Mouse (Mus musculus) liver, embryonic 16.5 days (tissue): ENCODE data around the gene Focad. TPM values are rescaled to one million over a fixed set of nuclear protein-coding genes. Genes with fewer than 3 reads are reported as not detected.

Experiments
- ATAC-seq: fragments of 200-750 bp; cut with Nextera tagmentation; 2 replicates; pipeline ENCODE4 v1.8.0; 2017; ENCODE audit warnings: low read depth, mild to moderate bottlenecking, moderate number of reproducible peaks, moderate library complexity
- H3K27ac ChIP-seq: fragments of 300-500 bp; sonication (generic); 2 replicates; pipeline ENCODE4 v1.5.1; 2014; ENCODE audit warnings: mild to moderate bottlenecking, low read length
- H3K27me3 ChIP-seq: fragments of 300-500 bp; sonication (generic); 2 replicates; pipeline ENCODE4 v1.6.1; 2014; ENCODE audit warnings: low read depth, low read length, mixed read lengths; ENCODE audit not compliant: control insufficient read depth, insufficient read depth
- H3K36me3 ChIP-seq: fragments of 300-500 bp; sonication (generic); 2 replicates; pipeline ENCODE4 v1.6.1; 2014; ENCODE audit warnings: mild to moderate bottlenecking; ENCODE audit not compliant: control insufficient read depth, insufficient read depth
- H3K4me1 ChIP-seq: fragments of 300-500 bp; sonication (generic); 2 replicates; pipeline ENCODE4 v1.6.1; 2014; ENCODE audit warnings: low read depth, low read length, mixed read lengths; ENCODE audit not compliant: control insufficient read depth
- H3K4me2 ChIP-seq: fragments of 300-500 bp; sonication (generic); 2 replicates; pipeline ENCODE4 v1.6.1; 2014; ENCODE audit warnings: low read depth, low read length, mixed read lengths
- H3K4me3 ChIP-seq: fragments of 300-500 bp; sonication (generic); 2 replicates; pipeline ENCODE4 v1.5.1; 2014; ENCODE audit warnings: low read depth, mild to moderate bottlenecking, low read length
- H3K9ac ChIP-seq: fragments of 300-500 bp; sonication (generic); 2 replicates; pipeline ENCODE4 v1.6.1; 2014; ENCODE audit warnings: low read depth, low read length
- H3K9me3 ChIP-seq: fragments of 300-500 bp; sonication (generic); replicated peaks from 2 replicates; pipeline ENCODE4 v1.6.1; 2016; ENCODE audit warnings: low read length; ENCODE audit not compliant: control insufficient read depth
- WGBS: fragments of 180-500 bp; shearing (Covaris S2); extraction: QIAGEN DNeasy Blood & Tissue Kit; methylation state at CpG from one replicate; pipeline ENCODE4 v1.1.7; 2014; ENCODE audit not compliant: insufficient replicate concordance; 5-methylcytosine and 5-hydroxymethylcytosine counted together
- polyA plus RNA-seq: library from polyadenylated mRNA; unstranded; fragments of >200 nt; fragmentation: Nextera tagmentation; extraction: Ambion mirVana; gene quantifications from 2 replicates; pipeline ENCODE4 v1.2.1, GENCODE M21; 2015

Gene Focad
- polyA plus RNA-seq, 1 experiment from 2014 or later, result 8.7 TPM

- Histone ChIP-seq H3K9ac (no peak overlapping the region), H3K4me2 (no peak overlapping the region), H3K27me3 (no peaks in the 10 kb centered on the region), H3K9me3 (no peaks in the 10 kb centered on the region), H3K4me3 (no peak overlapping the region), H3K36me3 (no peaks in the 10 kb centered on the region), H3K27ac (no peak overlapping the region), H3K4me1 (peaks cover 9% of the 10 kb centered on the region)
- no peak for ATAC-seq
- WGBS, result 69% methylated on average over 2 of the region's 2 CpGs
These were observed 4.1 kb upstream of the Focad start for GRCm38 (mm10) chr4:88090316-88090715.

DNA sequence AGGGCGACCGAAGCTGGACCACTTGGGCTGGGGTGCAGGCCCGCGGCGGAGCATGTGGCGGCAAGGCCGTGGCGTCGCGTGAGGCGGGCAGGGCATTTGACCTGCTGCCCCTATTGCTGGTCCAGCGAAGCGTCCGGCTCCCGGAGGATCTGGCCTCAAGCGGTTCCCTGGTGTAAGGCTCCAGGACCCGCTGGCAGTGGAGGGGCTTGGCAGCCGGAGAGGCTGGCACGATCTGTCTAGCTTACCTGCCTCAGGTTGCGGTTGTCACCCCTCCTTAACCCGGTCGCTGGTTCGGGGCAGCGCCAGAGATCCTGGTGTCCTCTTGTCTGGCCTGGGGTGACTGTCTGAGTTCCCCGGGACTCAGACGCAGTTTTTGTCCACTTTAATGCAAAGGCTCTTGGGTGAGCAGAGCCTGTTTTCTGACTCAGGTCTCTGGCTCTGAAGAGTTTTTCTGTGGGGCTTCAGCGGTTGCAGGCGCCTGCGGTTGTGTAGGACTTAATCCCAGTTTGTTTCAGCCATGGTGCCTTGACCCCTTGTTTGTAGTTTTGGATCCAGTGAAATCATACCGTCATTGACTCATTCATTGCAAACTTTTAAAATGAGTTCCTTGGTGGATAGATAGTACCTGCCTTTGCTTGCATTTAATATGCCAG, 465 bp downstream of the Focad start:
- no peaks in the 10 kb centered on the region for H3K27me3 ChIP-seq
- under 1% methylated on average over 30 of the region's 30 CpGs for WGBS
- ATAC-seq, result peak; percentile 28

GRCm38 (mm10) chr4:88095693-88096092, 1.3 kb downstream of the Focad start:
- Histone ChIP-seq H3K4me3 (no peak overlapping the region), H3K27ac (no peak overlapping the region), H3K27me3 (no peaks in the 10 kb centered on the region), H3K4me2 (no peak overlapping the region), H3K4me1 (peaks cover 9% of the 10 kb centered on the region), H3K9me3 (no peaks in the 10 kb centered on the region), H3K36me3 (no peaks in the 10 kb centered on the region), H3K9ac (no peak overlapping the region)
- no peak for ATAC-seq
- WGBS, result 39% methylated on average over 2 of the region's 2 CpGs

More for the DNA sequence above, 465 bp downstream of the Focad start:
- H3K9ac ChIP-seq, result peak overlapping the region; percentile 79
- peak overlapping the region; percentile 87 for H3K4me3 ChIP-seq
- no peaks in the 10 kb centered on the region for H3K9me3 ChIP-seq
- peak overlapping the region; percentile 70 for H3K27ac ChIP-seq
- peaks cover 9% of the 10 kb centered on the region for H3K4me1 ChIP-seq
- H3K36me3 ChIP-seq, result no peaks in the 10 kb centered on the region
- H3K4me2 ChIP-seq, result peak overlapping the region; percentile 98

DNA sequence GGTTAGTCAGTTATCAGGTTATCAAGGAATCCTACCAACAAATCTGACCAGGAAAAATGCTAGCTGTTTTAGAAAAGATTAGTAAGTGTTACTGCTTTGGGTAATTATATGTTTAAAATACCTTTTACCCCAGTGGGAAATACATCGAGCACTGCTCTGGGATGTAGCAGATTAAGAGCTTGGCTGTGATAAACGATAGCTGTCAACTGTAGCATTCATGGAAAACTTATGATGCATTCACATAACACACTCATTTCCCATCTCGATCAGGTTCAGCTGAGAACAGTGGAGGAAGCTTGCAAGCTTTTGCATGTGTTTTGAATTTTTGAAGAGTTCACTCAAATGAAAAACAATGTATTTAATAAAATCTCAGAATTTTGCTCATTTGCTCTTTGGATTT, 14.2 kb downstream of the Focad start:
- Histone ChIP-seq H3K27ac (no peak overlapping the region), H3K4me1 (no peaks in the 10 kb centered on the region), H3K4me3 (no peak overlapping the region), H3K4me2 (no peak overlapping the region), H3K36me3 (no peaks in the 10 kb centered on the region), H3K9me3 (no peaks in the 10 kb centered on the region), H3K27me3 (no peaks in the 10 kb centered on the region), H3K9ac (no peak overlapping the region)
- WGBS, result 51% methylated on average over 3 of the region's 3 CpGs
- ATAC-seq, result no peak

- Histone ChIP-seq H3K9ac (no peak overlapping the region), H3K27me3 (no peaks in the 10 kb centered on the region), H3K36me3 (no peaks in the 10 kb centered on the region), H3K4me2 (peak overlapping the region; percentile 24; the same call in 1 of the 2 replicates), H3K9me3 (no peaks in the 10 kb centered on the region), H3K27ac (no peak overlapping the region; the same call in 1 of the 2 replicates), H3K4me3 (no peak overlapping the region), H3K4me1 (peaks cover 11% of the 10 kb centered on the region)
- WGBS, result 26% methylated on average over 3 of the region's 3 CpGs
- peak; percentile 87 for ATAC-seq
These were observed 22.9 kb downstream of the Focad start for GRCm38 (mm10) chr4:88117331-88117730.

DNA sequence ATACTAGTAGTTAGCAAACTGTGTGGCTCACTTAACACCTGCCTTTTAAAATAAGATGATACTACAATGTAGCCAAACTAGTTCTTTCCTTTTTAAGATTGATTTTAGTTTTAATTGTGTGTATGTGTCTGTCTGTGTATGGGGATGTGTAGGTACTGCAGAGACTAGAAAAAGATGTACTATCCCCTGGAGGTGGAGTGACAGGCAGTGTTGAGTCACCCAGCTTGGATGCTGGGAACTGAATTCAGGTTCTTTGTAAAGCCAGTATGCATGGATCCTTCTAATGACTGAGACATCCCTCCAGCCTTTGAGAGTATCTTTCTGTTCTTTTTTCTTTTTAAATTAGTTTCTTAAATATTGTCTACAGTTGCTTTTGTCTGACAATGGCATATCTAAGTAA, 23.5 kb downstream of the Focad start:
- Histone ChIP-seq H3K4me2 (no peak overlapping the region), H3K4me1 (peaks cover 11% of the 10 kb centered on the region)
- 0 out of 2 replicates have a peak, but pooled peaks have one; percentile 38 for ATAC-seq

DNA sequence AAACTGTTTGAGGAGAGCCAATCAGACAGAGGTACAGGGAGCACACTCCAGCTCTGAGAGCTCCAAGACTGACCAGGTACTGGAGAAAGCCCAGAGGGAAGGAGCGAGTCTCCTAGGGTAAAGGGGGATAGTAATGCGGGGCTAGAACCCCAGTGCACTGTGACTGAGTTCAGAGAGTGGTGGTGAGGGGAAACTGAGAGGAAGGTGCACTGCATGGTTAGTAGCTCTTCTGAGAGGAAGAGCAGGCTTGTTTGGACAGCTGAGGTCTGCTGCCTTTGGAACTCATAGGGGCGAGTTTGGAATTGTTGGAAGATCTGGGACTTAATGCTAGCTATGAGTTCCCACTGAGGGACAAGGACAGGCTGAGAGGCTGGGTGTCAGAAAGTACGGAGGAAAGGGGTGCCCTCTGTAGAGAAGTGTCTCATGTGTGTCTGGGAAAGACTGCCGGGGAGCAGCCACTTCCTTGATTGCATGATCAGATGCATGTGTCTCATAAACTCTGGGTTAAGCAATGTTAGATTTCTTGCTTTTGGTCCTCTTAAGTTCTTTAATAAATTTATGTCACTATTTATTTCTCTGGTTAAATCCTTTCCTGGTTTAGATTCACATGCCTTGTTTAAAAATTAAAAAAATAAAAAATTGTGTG, 24.4 kb downstream of the Focad start:
- H3K9ac ChIP-seq, result peak overlapping the region; percentile 24; the same call in 1 of the 2 replicates
- 62% methylated on average over 5 of the region's 5 CpGs for WGBS
- ATAC-seq, result peak; percentile 12; the same call in 1 of the 2 replicates

More for the DNA sequence above, 23.5 kb downstream of the Focad start:
- H3K27me3 ChIP-seq, result no peaks in the 10 kb centered on the region
- no peaks in the 10 kb centered on the region for H3K36me3 ChIP-seq
- H3K9ac ChIP-seq, result no peak overlapping the region
- no peaks in the 10 kb centered on the region for H3K9me3 ChIP-seq
- H3K27ac ChIP-seq, result no peak overlapping the region
- H3K4me3 ChIP-seq, result no peak overlapping the region

DNA sequence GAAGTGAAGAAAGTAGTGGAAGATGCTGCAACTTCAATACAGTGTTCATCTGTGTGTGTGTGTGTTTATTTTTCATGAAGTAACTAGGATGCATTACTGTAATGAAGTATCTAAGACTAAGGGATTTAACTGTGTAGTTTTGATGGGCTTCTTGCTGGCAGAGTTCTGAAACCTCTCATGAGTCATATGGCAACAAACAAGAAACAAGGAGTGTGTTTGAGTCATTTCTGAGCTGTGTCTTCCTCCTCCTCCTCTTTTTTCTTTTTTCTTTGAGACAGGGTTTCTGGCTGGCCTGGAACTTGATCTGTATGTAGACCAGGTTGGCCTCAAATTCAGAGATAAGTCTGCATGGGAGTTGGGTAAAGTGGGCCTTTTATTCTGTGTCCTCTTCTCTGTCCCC, 25.7 kb downstream of the Focad start:
- ATAC-seq, result no peak

More for the DNA sequence above, 24.4 kb downstream of the Focad start:
- no peak overlapping the region for H3K27ac ChIP-seq
- no peak overlapping the region for H3K4me3 ChIP-seq
- peaks cover 11% of the 10 kb centered on the region for H3K4me1 ChIP-seq
- H3K4me2 ChIP-seq, result 0 out of 2 replicates have a peak overlapping the region, but pooled peaks have one; percentile 6
- H3K9me3 ChIP-seq, result no peaks in the 10 kb centered on the region
- no peaks in the 10 kb centered on the region for H3K27me3 ChIP-seq
- H3K36me3 ChIP-seq, result no peaks in the 10 kb centered on the region

GRCm38 (mm10) chr4:88122472-88122871, 28.0 kb downstream of the Focad start:
- WGBS, result 80% methylated on average over 3 of the region's 3 CpGs
- no peak overlapping the region for H3K4me2 ChIP-seq
- peaks cover 11% of the 10 kb centered on the region for H3K4me1 ChIP-seq
- no peak for ATAC-seq
- no peaks in the 10 kb centered on the region for H3K36me3 ChIP-seq
- no peak overlapping the region for H3K9ac ChIP-seq
- no peaks in the 10 kb centered on the region for H3K27me3 ChIP-seq
- H3K9me3 ChIP-seq, result no peaks in the 10 kb centered on the region
- no peak overlapping the region for H3K27ac ChIP-seq
- H3K4me3 ChIP-seq, result no peak overlapping the region

More for the DNA sequence above, 25.7 kb downstream of the Focad start:
- Histone ChIP-seq H3K27me3 (no peaks in the 10 kb centered on the region), H3K9ac (no peak overlapping the region), H3K4me3 (no peak overlapping the region), H3K9me3 (no peaks in the 10 kb centered on the region), H3K4me2 (no peak overlapping the region), H3K36me3 (no peaks in the 10 kb centered on the region), H3K27ac (no peak overlapping the region), H3K4me1 (peaks cover 11% of the 10 kb centered on the region)
